Mouse (Mus musculus) bone marrow, adult 2 months (tissue): ENCODE data around the gene Limch1. TPM values are rescaled to one million over a fixed set of nuclear protein-coding genes. Genes with fewer than 3 reads are reported as not detected.

Source experiments
- H3K27ac ChIP-seq: fragments of 200-500 bp; 2 replicates; pipeline ENCODE4 v1.5.1; 2012; ENCODE audit warnings: low read depth, mild to moderate bottlenecking, control low read depth, inconsistent platforms, low read length; ENCODE audit not compliant: control insufficient read depth, poor library complexity, insufficient read depth
- H3K4me1 ChIP-seq: fragments of 200-500 bp; 2 replicates; pipeline ENCODE4 v1.6.1; 2011; ENCODE audit warnings: low read length; ENCODE audit not compliant: control insufficient read depth, insufficient read depth
- H3K4me3 ChIP-seq: fragments of 200-500 bp; replicated peaks from 2 replicates; pipeline ENCODE3; 2011; ENCODE audit warnings: mild to moderate bottlenecking, low read depth, low read length, control low read depth; ENCODE audit not compliant: control insufficient read depth
- CTCF ChIP-seq: fragments of 200-500 bp; IDR thresholded peaks from 2 replicates; pipeline ENCODE4 v1.5.1; 2011; ENCODE audit warnings: low read length, control low read depth; ENCODE audit not compliant: control insufficient read depth, insufficient read depth
- POLR2A ChIP-seq: fragments of 200-500 bp; IDR thresholded peaks from 2 replicates; pipeline ENCODE4 v1.6.1; 2011; ENCODE audit warnings: low read depth, mild to moderate bottlenecking, control low read depth, low read length, borderline replicate concordance; ENCODE audit not compliant: control insufficient read depth
- WGBS: fragments of 180-500 bp; shearing (Covaris S2); methylation state at CpG from one replicate; pipeline ENCODE4 v1.1.7; 2018; 5-methylcytosine and 5-hydroxymethylcytosine counted together
- polyA plus RNA-seq: library from polyadenylated mRNA; stranded (reverse); fragments of >200 nt; gene quantifications from 2 replicates; pipeline ENCODE4 v1.2.4, GENCODE M21; 2011; ENCODE audit warnings: low replicate concordance; ENCODE audit not compliant: missing spikeins, insufficient read depth, insufficient read length

The Limch1 gene
- polyA plus RNA-seq, 1 experiment: 13.5 TPM

- H3K4me1 ChIP-seq: no peaks in the 10 kb centered on the region; the same call in 1 of the 2 replicates
- H3K27ac ChIP-seq: no peak overlapping the region
- H3K4me3 ChIP-seq: no peak overlapping the region
- TF ChIP-seq CTCF (no peak), POLR2A (no peak)
- 24% methylated on average over 6 of the region's 6 CpGs for WGBS
Measured at GRCm38 (mm10) chr5:66815877-66816276, 70.2 kb downstream of the Limch1 start.

GRCm38 (mm10) chr5:66816751-66817150 is 71.1 kb downstream of the Limch1 start:
- Histone ChIP-seq H3K4me1 (no peaks in the 10 kb centered on the region), H3K4me3 (no peak overlapping the region), H3K27ac (no peak overlapping the region)
- no peak for TF ChIP-seq POLR2A
- TF ChIP-seq CTCF: no peak
- WGBS: 48% methylated on average over 18 of the region's 18 CpGs

GRCm38 (mm10) chr5:66817184-66817956 is 71.7 kb downstream of the Limch1 start:
- H3K27ac ChIP-seq: no peak overlapping the region
- WGBS: 58% methylated on average over 8 of the region's 8 CpGs
- TF ChIP-seq POLR2A: no peak
- no peak for TF ChIP-seq CTCF
- H3K4me1 ChIP-seq: no peaks in the 10 kb centered on the region
- H3K4me3 ChIP-seq: no peak overlapping the region

GRCm38 (mm10) chr5:66822500-66823205 is 77.0 kb downstream of the Limch1 start:
- Histone ChIP-seq H3K4me3 (no peak overlapping the region), H3K4me1 (no peaks in the 10 kb centered on the region), H3K27ac (no peak overlapping the region)
- WGBS: 80% methylated on average over 6 of the region's 6 CpGs
- no peak for TF ChIP-seq POLR2A
- no peak for TF ChIP-seq CTCF

- TF ChIP-seq POLR2A (no peak), CTCF (no peak)
- WGBS: 75% methylated on average over 4 of the region's 4 CpGs
- Histone ChIP-seq H3K27ac (no peak overlapping the region), H3K4me1 (no peaks in the 10 kb centered on the region), H3K4me3 (no peak overlapping the region)
Measured at GRCm38 (mm10) chr5:66825586-66825985, 80.0 kb downstream of the Limch1 start.

DNA sequence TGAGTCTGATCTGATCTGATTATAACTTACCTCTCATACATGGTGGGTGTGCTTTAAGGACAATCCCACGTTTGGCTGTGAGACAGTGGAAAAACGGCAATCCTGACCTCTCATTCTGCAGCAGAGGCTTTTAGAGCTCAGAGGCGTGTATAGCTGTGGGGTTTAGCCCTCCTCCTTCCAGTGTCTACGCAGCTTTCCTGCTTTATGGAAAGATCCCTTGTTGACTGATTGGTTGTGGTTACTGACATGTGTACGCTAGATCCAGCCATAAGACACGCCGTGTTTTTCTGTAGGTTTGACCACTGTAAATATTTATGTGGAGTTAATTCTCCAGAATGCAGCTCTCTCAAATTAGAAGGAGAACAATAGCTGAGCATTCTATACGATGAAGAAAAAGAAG is 81.2 kb downstream of the Limch1 start:
- 72% methylated on average over 8 of the region's 8 CpGs for WGBS
- H3K4me3 ChIP-seq: no peak overlapping the region
- H3K27ac ChIP-seq: no peak overlapping the region
- no peak for TF ChIP-seq CTCF
- TF ChIP-seq POLR2A: no peak
- no peaks in the 10 kb centered on the region for H3K4me1 ChIP-seq

- Histone ChIP-seq H3K4me1 (no peaks in the 10 kb centered on the region), H3K27ac (no peak overlapping the region), H3K4me3 (no peak overlapping the region)
- no peak for TF ChIP-seq POLR2A
- no peak for TF ChIP-seq CTCF
- WGBS: 72% methylated on average over 5 of the region's 5 CpGs
Measured at GRCm38 (mm10) chr5:66829505-66829904, 83.9 kb downstream of the Limch1 start.

DNA sequence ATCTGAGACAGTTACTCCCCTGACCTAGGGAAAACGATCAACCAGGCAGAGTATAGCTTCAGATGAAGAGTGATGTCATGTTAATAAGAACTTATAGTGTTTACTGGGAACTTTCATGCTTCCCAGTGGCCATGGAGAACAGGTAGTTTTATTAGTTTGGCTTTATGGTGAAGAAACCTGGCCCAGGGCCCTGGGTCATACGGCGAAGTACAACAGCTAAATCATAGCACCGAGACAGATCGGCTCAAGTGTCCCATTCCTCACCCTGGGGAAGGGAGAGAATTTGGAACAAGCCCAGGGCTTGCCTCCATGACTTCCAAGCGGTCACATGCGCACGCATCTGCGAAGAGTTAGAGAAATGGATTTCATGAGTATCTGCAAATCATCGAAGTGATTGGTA is 84.6 kb downstream of the Limch1 start:
- TF ChIP-seq CTCF: no peak
- no peak for TF ChIP-seq POLR2A
- Histone ChIP-seq H3K4me1 (no peaks in the 10 kb centered on the region), H3K4me3 (no peak overlapping the region), H3K27ac (no peak overlapping the region)
- 89% methylated on average over 10 of the region's 10 CpGs for WGBS
